Mouse (Mus musculus) MEL (cell line): ENCODE measurements at regions not wholly inside any gene's neighbourhood (a gene's known extent, or its start where the extent isn't known, plus 50 kb on each side); places are given as distances from the start of the nearest gene placed in this dataset.

Experiments used
- DNase-seq: peaks from one replicate; pipeline ENCODE4 v3.0.0; 2011; ENCODE audit warnings: low read depth, low spot score
- H3K27ac ChIP-seq: 2 replicates; pipeline ENCODE4 v1.5.1; 2012; ENCODE audit warnings: low read depth, mild to moderate bottlenecking, control low read depth, low read length, moderate library complexity; ENCODE audit not compliant: control insufficient read depth
- H3K27me3 ChIP-seq, 2 experiments: fragments of 150-350 bp in 1 of 2; sonication (generic) in 1 of 2; 2 replicates each; pipeline ENCODE4 v1.6.1; 2012; ENCODE audit warnings: low read length in 2 of 2, mild to moderate bottlenecking in 2 of 2, improper control_type of control experiment in 1 of 2, moderate library complexity in 1 of 2; ENCODE audit not compliant: insufficient read depth in 2 of 2, control insufficient read depth in 1 of 2
- H3K36me3 ChIP-seq, 2 experiments: 2 replicates each; pipeline ENCODE4 v1.6.1; 2012 to 2014; ENCODE audit warnings: low read length in 2 of 2, improper control_type of control experiment in 1 of 2, inconsistent platforms in 1 of 2, mild to moderate bottlenecking in 1 of 2; ENCODE audit not compliant: insufficient read depth in 2 of 2, control insufficient read depth in 1 of 2
- H3K4me1 ChIP-seq, 2 experiments: fragments of 150-350 bp in 1 of 2; sonication (generic) in 1 of 2; 2 replicates each; pipeline ENCODE4 v1.6.1; 2012; ENCODE audit warnings: low read length in 2 of 2, improper control_type of control experiment in 1 of 2, mild to moderate bottlenecking in 1 of 2; ENCODE audit not compliant: insufficient read depth in 2 of 2, control insufficient read depth in 1 of 2
- H3K4me3 ChIP-seq, 2 experiments: fragments of 150-350 bp in 1 of 2; sonication (generic) in 1 of 2; 2 replicates each; pipeline ENCODE4 v1.5.1; 2012; ENCODE audit warnings: low read depth in 2 of 2, low read length in 2 of 2, mild to moderate bottlenecking in 2 of 2, moderate library complexity in 2 of 2, control low read depth in 1 of 2, improper control_type of control experiment in 1 of 2; ENCODE audit not compliant: control insufficient read depth in 1 of 2, insufficient read depth in 1 of 2
- H3K79me2 ChIP-seq: 2 replicates; pipeline ENCODE4 v1.6.1; 2012; ENCODE audit warnings: mild to moderate bottlenecking, low read length, moderate library complexity; ENCODE audit not compliant: control insufficient read depth, poor library complexity, insufficient read depth
- H3K9ac ChIP-seq: 2 replicates; pipeline ENCODE4 v1.6.1; 2012; ENCODE audit warnings: low read depth, mild to moderate bottlenecking, control low read depth, low read length, moderate library complexity; ENCODE audit not compliant: control insufficient read depth, poor library complexity, severe bottlenecking
- H3K9me3 ChIP-seq: fragments of 150-350 bp; sonication (generic); replicated peaks from 2 replicates; pipeline ENCODE4 v1.6.1; 2012; ENCODE audit warnings: mild to moderate bottlenecking, low read length, improper control_type of control experiment, moderate library complexity; ENCODE audit not compliant: insufficient read depth
- CHD1 ChIP-seq: IDR thresholded peaks from 2 replicates; pipeline ENCODE4 v1.6.1; 2012; ENCODE audit warnings: low read depth, mild to moderate bottlenecking, inconsistent platforms, low read length, improper control_type of control experiment
- CTCF ChIP-seq, 3 experiments: IDR thresholded peaks in 2 of 3; conservative IDR thresholded peaks in 1 of 3; 2 replicates each; pipeline ENCODE4 v1.5.1; 2011 to 2012; ENCODE audit warnings: low read length in 3 of 3, low read depth in 2 of 3, mild to moderate bottlenecking in 2 of 3, improper control_type of control experiment in 1 of 3, inconsistent platforms in 1 of 3, mixed read lengths in 1 of 3, moderate library complexity in 1 of 3; ENCODE audit not compliant: control insufficient read depth in 1 of 3, insufficient read depth in 1 of 3, poor library complexity in 1 of 3, severe bottlenecking in 1 of 3
- E2F4 ChIP-seq: IDR thresholded peaks from 2 replicates; pipeline ENCODE4 v1.6.1; 2011; ENCODE audit warnings: low read depth, low read length, improper control_type of control experiment, borderline replicate concordance
- HCFC1 ChIP-seq: IDR thresholded peaks from 2 replicates; pipeline ENCODE4 v1.6.1; 2012; ENCODE audit warnings: low read depth, mild to moderate bottlenecking, inconsistent platforms, low read length, improper control_type of control experiment, moderate library complexity
- KAT2A ChIP-seq: conservative IDR thresholded peaks from 2 replicates; pipeline ENCODE4 v1.6.1; 2012; ENCODE audit warnings: low read depth, low read length, improper control_type of control experiment, inconsistent platforms
- MAX ChIP-seq: IDR thresholded peaks from 2 replicates; pipeline ENCODE4 v1.6.1; 2011; ENCODE audit warnings: low read length, improper control_type of control experiment
- MAZ ChIP-seq: IDR thresholded peaks from 2 replicates; pipeline ENCODE4 v1.6.1; 2012; ENCODE audit warnings: low read depth, mild to moderate bottlenecking, inconsistent platforms, low read length, improper control_type of control experiment
- MEF2A ChIP-seq: IDR thresholded peaks from 2 replicates; pipeline ENCODE4 v1.6.1; 2014; ENCODE audit warnings: low read depth, mild to moderate bottlenecking, inconsistent platforms, low read length, improper control_type of control experiment; ENCODE audit not compliant: poor library complexity, insufficient replicate concordance, severe bottlenecking; ENCODE audit errors: extremely low read depth
- MYC ChIP-seq: IDR thresholded peaks from 2 replicates; pipeline ENCODE4 v1.6.1; 2011; ENCODE audit warnings: low read depth, mild to moderate bottlenecking, low read length, improper control_type of control experiment, moderate library complexity
- NELFE ChIP-seq: IDR thresholded peaks from 2 replicates; pipeline ENCODE4 v1.6.1; 2011; ENCODE audit warnings: low read depth, low read length, improper control_type of control experiment
- POLR2A ChIP-seq, 2 experiments: IDR thresholded peaks; 2 replicates each; pipeline ENCODE4 v1.6.1; 2011 to 2012; ENCODE audit warnings: low read length in 2 of 2, mild to moderate bottlenecking in 2 of 2, control low read depth in 1 of 2, improper control_type of control experiment in 1 of 2, low read depth in 1 of 2, moderate library complexity in 1 of 2; ENCODE audit not compliant: control insufficient read depth in 1 of 2, insufficient read depth in 1 of 2, poor library complexity in 1 of 2
- RAD21 ChIP-seq: IDR thresholded peaks from 2 replicates; pipeline ENCODE4 v1.6.1; 2011; ENCODE audit warnings: mild to moderate bottlenecking, low read depth, low read length, improper control_type of control experiment
- SMC3 ChIP-seq: IDR thresholded peaks from 2 replicates; pipeline ENCODE4 v1.6.1; 2011; ENCODE audit warnings: low read depth, low read length, improper control_type of control experiment
- TBP ChIP-seq: IDR thresholded peaks from 2 replicates; pipeline ENCODE4 v1.8.0; 2011; ENCODE audit warnings: low read depth, low read length, improper control_type of control experiment
- TCF12 ChIP-seq: IDR thresholded peaks from 2 replicates; pipeline ENCODE4 v1.6.1; 2014; ENCODE audit warnings: low read depth, mild to moderate bottlenecking, inconsistent platforms, low read length, improper control_type of control experiment, moderate library complexity
- UBTF ChIP-seq: IDR thresholded peaks from 2 replicates; pipeline ENCODE4 v1.6.1; 2012; ENCODE audit warnings: low read depth, mild to moderate bottlenecking, inconsistent platforms, low read length, improper control_type of control experiment, moderate library complexity, borderline replicate concordance; ENCODE audit not compliant: insufficient read depth
- USF2 ChIP-seq, 2 experiments: IDR thresholded peaks; 2 replicates each; pipeline ENCODE4 v1.6.1; 2011 to 2012; ENCODE audit warnings: improper control_type of control experiment in 2 of 2, low read length in 2 of 2, borderline replicate concordance in 1 of 2, inconsistent platforms in 1 of 2, low read depth in 1 of 2, mild to moderate bottlenecking in 1 of 2; ENCODE audit not compliant: insufficient read depth in 1 of 2
- ZC3H11A ChIP-seq: IDR thresholded peaks from 2 replicates; pipeline ENCODE4 v1.6.1; 2012; ENCODE audit warnings: low read depth, mild to moderate bottlenecking, inconsistent platforms, low read length, improper control_type of control experiment
- ZMIZ1 ChIP-seq: IDR thresholded peaks from 2 replicates; pipeline ENCODE4 v1.6.1; 2012; ENCODE audit warnings: low read depth, mild to moderate bottlenecking, inconsistent platforms, low read length, improper control_type of control experiment, moderate library complexity

DNA sequence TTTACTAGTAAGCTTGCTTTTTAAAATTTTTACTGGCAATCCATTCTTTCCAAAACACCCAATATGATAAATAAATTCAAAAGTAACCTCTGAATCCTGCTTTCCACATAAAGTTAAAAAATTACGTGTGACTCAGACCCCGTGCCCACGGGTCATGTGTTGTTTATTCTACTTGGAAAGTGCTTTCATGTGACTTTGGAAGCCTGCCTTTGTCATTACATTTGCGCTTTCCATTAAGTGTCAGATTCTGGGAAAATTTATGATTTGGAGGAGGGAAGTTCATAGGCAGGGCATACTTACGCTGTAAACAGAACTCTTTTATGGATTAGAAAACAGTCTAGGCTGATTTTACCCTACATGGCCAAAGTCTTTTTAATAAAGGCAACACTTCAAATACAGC is 466.8 kb upstream of the Adamts5 start:
- no peak overlapping the region for H3K9ac ChIP-seq
- no peaks in the 10 kb centered on the region for H3K4me1 ChIP-seq
- H3K79me2 ChIP-seq: no peaks in the 10 kb centered on the region
- H3K27ac ChIP-seq: no peak overlapping the region
- H3K9me3 ChIP-seq: no peaks in the 10 kb centered on the region
- H3K27me3 ChIP-seq: no peaks in the 10 kb centered on the region
- TF ChIP-seq RAD21: no peak
- DNase-seq: no peak
- no peaks in the 10 kb centered on the region for H3K36me3 ChIP-seq
- H3K4me3 ChIP-seq: no peak overlapping the region

DNA sequence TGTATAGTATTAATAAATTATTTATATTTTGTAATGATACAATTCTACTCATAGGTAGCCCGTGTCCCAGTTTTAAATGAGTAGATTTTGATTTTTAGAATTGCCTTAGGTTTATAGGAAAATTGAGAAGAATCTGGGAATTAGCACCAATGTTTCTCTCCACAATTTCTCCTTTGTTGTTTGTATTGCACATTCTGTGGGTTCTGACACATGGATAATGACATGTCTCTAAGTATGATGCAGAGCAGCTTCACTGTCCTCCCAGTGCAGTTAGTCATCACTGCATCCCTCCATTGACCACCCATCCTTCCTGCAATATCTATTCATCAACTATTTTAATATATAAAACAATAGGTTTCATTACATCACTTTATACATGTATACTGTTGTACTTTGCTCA is 464.6 kb upstream of the Adamts5 start:
- H3K27ac ChIP-seq: no peak overlapping the region
- no peak overlapping the region for H3K9ac ChIP-seq
- H3K79me2 ChIP-seq: no peaks in the 10 kb centered on the region
- DNase-seq: no peak
- no peak for TF ChIP-seq CHD1
- TF ChIP-seq MAZ: no peak
- TF ChIP-seq ZC3H11A: no peak
- TF ChIP-seq TBP: no peak
- no peak for TF ChIP-seq CTCF (IDR thresholded peaks at IDR 0.05 in 2 of 3, conservative IDR thresholded peaks at IDR 0.05 in 1 of 3; ENCODE audit: control insufficient read depth in 1 of 3, insufficient read depth in 1 of 3, low read depth in 2 of 3, low read length in 3 of 3, poor library complexity in 1 of 3, severe bottlenecking in 1 of 3)
- TF ChIP-seq NELFE: no peak
- TF ChIP-seq MEF2A: no peak
- TF ChIP-seq TCF12: no peak
- no peak for TF ChIP-seq MAX
- TF ChIP-seq USF2 (IDR thresholded peaks at IDR 0.05; ENCODE audit: borderline replicate concordance in 1 of 2, insufficient read depth in 1 of 2, low read depth in 1 of 2, low read length in 2 of 2): no peak
- no peaks in the 10 kb centered on the region for H3K4me1 ChIP-seq
- H3K4me3 ChIP-seq: no peak overlapping the region
- H3K27me3 ChIP-seq: no peaks in the 10 kb centered on the region
- H3K36me3 ChIP-seq: no peaks in the 10 kb centered on the region
- no peaks in the 10 kb centered on the region for H3K9me3 ChIP-seq

DNA sequence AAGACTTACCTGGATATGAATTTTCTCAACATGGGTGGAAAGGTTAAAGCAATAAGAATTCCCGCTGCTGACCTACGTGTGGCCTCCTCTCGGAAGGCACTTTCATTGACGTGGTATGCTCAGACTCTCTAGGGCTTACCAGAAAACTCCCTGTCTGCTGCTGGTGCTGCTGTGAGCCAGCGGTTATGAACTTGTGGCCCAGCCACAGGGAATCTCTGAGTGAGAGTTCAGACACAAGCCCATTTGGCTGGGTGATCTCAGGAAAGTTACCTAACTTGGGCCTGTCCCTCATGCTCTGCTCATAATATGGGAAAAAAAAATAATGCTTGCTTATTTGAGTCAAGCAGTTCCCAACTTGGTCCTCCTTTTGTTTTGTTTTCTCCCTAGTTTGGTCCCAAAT is 459.5 kb upstream of the Adamts5 start:
- Histone ChIP-seq H3K4me3 (no peak overlapping the region), H3K27ac (no peak overlapping the region), H3K4me1 (no peaks in the 10 kb centered on the region), H3K9ac (no peak overlapping the region), H3K79me2 (no peaks in the 10 kb centered on the region), H3K27me3 (no peaks in the 10 kb centered on the region)
- no peak for DNase-seq
- no peak for TF ChIP-seq UBTF
- no peak for TF ChIP-seq SMC3
- TF ChIP-seq MEF2A: no peak
- no peak for TF ChIP-seq ZC3H11A
- TF ChIP-seq ZMIZ1: no peak
- TF ChIP-seq HCFC1: no peak
- TF ChIP-seq E2F4: no peak
- TF ChIP-seq MYC: no peak
- no peak for TF ChIP-seq MAZ
- TF ChIP-seq POLR2A (IDR thresholded peaks at IDR 0.05; ENCODE audit: control insufficient read depth in 1 of 2, insufficient read depth in 1 of 2, low read depth in 1 of 2, low read length in 2 of 2, poor library complexity in 1 of 2): no peak
- TF ChIP-seq KAT2A: no peak
- no peak for TF ChIP-seq USF2 (IDR thresholded peaks at IDR 0.05; ENCODE audit: borderline replicate concordance in 1 of 2, insufficient read depth in 1 of 2, low read depth in 1 of 2, low read length in 2 of 2)
- TF ChIP-seq, all 39 proteins: peak for 0
- Histone ChIP-seq H3K36me3 (no peaks in the 10 kb centered on the region), H3K9me3 (no peaks in the 10 kb centered on the region)
